Mouse (Mus musculus) liver, embryonic 11.5 days (tissue): ENCODE data around the gene Reep6. TPM values are rescaled to one million over a fixed set of nuclear protein-coding genes. Genes with fewer than 3 reads are reported as not detected.

Experiments used
- ATAC-seq: fragments of 200-750 bp; cut with Nextera tagmentation; replicated peaks from 2 replicates; pipeline ENCODE4 v1.8.0; 2017; ENCODE audit warnings: moderate number of reproducible peaks, mild to moderate bottlenecking, moderate TSS enrichment, moderate library complexity; ENCODE audit not compliant: low FRiP score
- DNase-seq: peaks from one replicate; pipeline ENCODE4 v3.0.0-alpha.2; 2017; ENCODE audit warnings: low spot score
- H3K27ac ChIP-seq: fragments of 300-500 bp; sonication (generic); 2 replicates; pipeline ENCODE4 v1.5.1; 2014; ENCODE audit warnings: mild to moderate bottlenecking, low read depth, low read length, control low read depth
- H3K27me3 ChIP-seq: fragments of 300-500 bp; sonication (generic); replicated peaks from 2 replicates; pipeline ENCODE4 v1.6.1; 2014; ENCODE audit warnings: low read length, mixed read lengths; ENCODE audit not compliant: control insufficient read depth, insufficient read depth
- H3K36me3 ChIP-seq: fragments of 300-500 bp; sonication (generic); 2 replicates; pipeline ENCODE4 v1.6.1; 2014; ENCODE audit warnings: mild to moderate bottlenecking, low read length, moderate library complexity, mixed read lengths; ENCODE audit not compliant: control insufficient read depth, insufficient read depth
- H3K4me1 ChIP-seq: fragments of 300-500 bp; sonication (generic); replicated peaks from 2 replicates; pipeline ENCODE4 v1.6.1; 2014; ENCODE audit warnings: low read length, mixed read lengths; ENCODE audit not compliant: control insufficient read depth, insufficient read depth
- H3K4me2 ChIP-seq: fragments of 300-500 bp; sonication (generic); 2 replicates; pipeline ENCODE4 v1.6.1; 2014; ENCODE audit warnings: mild to moderate bottlenecking, control low read depth, moderate library complexity
- H3K4me3 ChIP-seq: fragments of 300-500 bp; sonication (generic); 2 replicates; pipeline ENCODE4 v1.5.1; 2014; ENCODE audit warnings: low read depth, low read length, control low read depth
- H3K9ac ChIP-seq: fragments of 300-500 bp; sonication (generic); 2 replicates; pipeline ENCODE4 v1.6.1; 2014; ENCODE audit warnings: low read depth, low read length, control low read depth
- H3K9me3 ChIP-seq: fragments of 300-500 bp; sonication (generic); 2 replicates; pipeline ENCODE4 v1.6.1; 2016; ENCODE audit warnings: low read length, inconsistent platforms, mixed read lengths; ENCODE audit not compliant: control insufficient read depth
- WGBS: fragments of 180-500 bp; shearing (Covaris S2); extraction: QIAGEN DNeasy Blood & Tissue Kit; methylation state at CpG from one replicate; pipeline ENCODE4 v1.1.7; 2014; 5-methylcytosine and 5-hydroxymethylcytosine counted together
- polyA plus RNA-seq: library from polyadenylated mRNA; unstranded; fragments of >200 nt; fragmentation: Nextera tagmentation; extraction: Ambion mirVana; gene quantifications from 2 replicates; pipeline ENCODE4 v1.2.1, GENCODE M21; 2014

Reep6 gene
- polyA plus RNA-seq: 74.3 and 76.1 TPM in 2 replicates

- WGBS: 4% methylated on average over 36 of the region's 36 CpGs
- peaks cover 52% of the 10 kb centered on the region for H3K4me1 ChIP-seq
- peak within 1 kb of the TSS; percentile 95 for H3K27ac ChIP-seq
- H3K4me3 ChIP-seq: peak within 1 kb of the TSS; percentile 72
- H3K4me2 ChIP-seq: peak within 1 kb of the TSS; percentile 99
- peak; percentile 89 for ATAC-seq
- no peaks in the 10 kb centered on the region for H3K9me3 ChIP-seq
- no peaks in the 10 kb centered on the region; the same call in none of the 2 replicates for H3K27me3 ChIP-seq
- H3K36me3 ChIP-seq: 0 out of 2 replicates have a peak, but pooled peaks cover 4% of the 10 kb centered on the region
- peak within 1 kb of the TSS; percentile 81 for H3K9ac ChIP-seq
- DNase-seq: peak; percentile 98
Measured at GRCm38 (mm10) chr10:80329273-80330081, at the start of gene Reep6, which contains the start of gene Pcsk4. Gene Reep6, plus strand, starts transcription at chr10:80329953. Gene Pcsk4, minus strand, starts transcription at chr10:80329498.

- no peaks in the 10 kb centered on the region for H3K4me1 ChIP-seq
- H3K27ac ChIP-seq: no peak overlapping the region
- H3K4me3 ChIP-seq: no peak overlapping the region
- ATAC-seq (no peak), DNase-seq (no peak)
- WGBS: 85% methylated on average over 7 of the region's 7 CpGs
- H3K27me3 ChIP-seq: no peaks in the 10 kb centered on the region
- H3K9me3 ChIP-seq: no peaks in the 10 kb centered on the region
- H3K36me3 ChIP-seq: peaks cover 80% of the 10 kb centered on the region
- H3K4me2 ChIP-seq: no peak overlapping the region
- H3K9ac ChIP-seq: no peak overlapping the region
Measured at GRCm38 (mm10) chr10:80281304-80281703, 48.4 kb upstream of the Reep6 start.

GRCm38 (mm10) chr10:80281921-80282371 is 47.8 kb upstream of the Reep6 start:
- ATAC-seq: no peak; the same call in 1 of the 2 replicates
- no peaks in the 10 kb centered on the region for H3K27me3 ChIP-seq
- H3K4me1 ChIP-seq: no peaks in the 10 kb centered on the region
- H3K9me3 ChIP-seq: no peaks in the 10 kb centered on the region
- no peak overlapping the region for H3K4me3 ChIP-seq
- H3K27ac ChIP-seq: no peak overlapping the region
- DNase-seq: no peak
- peaks cover 82% of the 10 kb centered on the region for H3K36me3 ChIP-seq
- no peak overlapping the region for H3K4me2 ChIP-seq
- 85% methylated on average over 8 of the region's 8 CpGs for WGBS
- H3K9ac ChIP-seq: no peak overlapping the region

- no peak overlapping the region for H3K27ac ChIP-seq
- no peaks in the 10 kb centered on the region for H3K9me3 ChIP-seq
- H3K27me3 ChIP-seq: no peaks in the 10 kb centered on the region
- no peaks in the 10 kb centered on the region for H3K4me1 ChIP-seq
- peaks cover 81% of the 10 kb centered on the region for H3K36me3 ChIP-seq
- no peak overlapping the region for H3K4me3 ChIP-seq
- no peak overlapping the region for H3K4me2 ChIP-seq
- ATAC-seq (no peak), DNase-seq (no peak)
- 87% methylated on average over 20 of the region's 20 CpGs for WGBS
- H3K9ac ChIP-seq: no peak overlapping the region
Measured at GRCm38 (mm10) chr10:80282481-80283441, 47.0 kb upstream of the Reep6 start.

- Histone ChIP-seq H3K9me3 (no peaks in the 10 kb centered on the region), H3K4me2 (no peak overlapping the region), H3K4me1 (no peaks in the 10 kb centered on the region), H3K36me3 (peaks cover 62% of the 10 kb centered on the region), H3K27me3 (no peaks in the 10 kb centered on the region), H3K27ac (no peak overlapping the region), H3K9ac (no peak overlapping the region), H3K4me3 (no peak overlapping the region)
- ATAC-seq: no peak
- no peak for DNase-seq
- 83% methylated on average over 15 of the region's 15 CpGs for WGBS
Measured at GRCm38 (mm10) chr10:80285222-80286070, 44.3 kb upstream of the Reep6 start.

- H3K27ac ChIP-seq: no peak overlapping the region
- ATAC-seq (no peak), DNase-seq (no peak)
- H3K27me3 ChIP-seq: no peaks in the 10 kb centered on the region
- 92% methylated on average over 12 of the region's 12 CpGs for WGBS
- H3K4me1 ChIP-seq: no peaks in the 10 kb centered on the region; the same call in 1 of the 2 replicates
- H3K9ac ChIP-seq: no peak overlapping the region
- no peak overlapping the region for H3K4me2 ChIP-seq
- peaks cover 45% of the 10 kb centered on the region for H3K36me3 ChIP-seq
- H3K4me3 ChIP-seq: no peak overlapping the region
- no peaks in the 10 kb centered on the region for H3K9me3 ChIP-seq
Measured at GRCm38 (mm10) chr10:80288097-80288496, 41.7 kb upstream of the Reep6 start.

- Histone ChIP-seq H3K4me1 (peaks cover 3% of the 10 kb centered on the region; the same call in 1 of the 2 replicates), H3K36me3 (peaks cover 43% of the 10 kb centered on the region), H3K9ac (no peak overlapping the region), H3K9me3 (no peaks in the 10 kb centered on the region), H3K27me3 (no peaks in the 10 kb centered on the region), H3K27ac (no peak overlapping the region), H3K4me3 (no peak overlapping the region), H3K4me2 (no peak overlapping the region)
- no peak for ATAC-seq
- 68% methylated on average over 8 of the region's 8 CpGs for WGBS
- DNase-seq: no peak
Measured at GRCm38 (mm10) chr10:80288657-80289056, 41.1 kb upstream of the Reep6 start.
